Mouse (Mus musculus) brain, embryonic 18.5 days (tissue): ENCODE measurements around the gene Cdh10.

Experiments
- DNase-seq: peaks from one replicate; pipeline ENCODE4 v3.0.0-alpha.2; 2012; ENCODE audit warnings: low read depth, low spot score

Cdh10 gene

DNA sequence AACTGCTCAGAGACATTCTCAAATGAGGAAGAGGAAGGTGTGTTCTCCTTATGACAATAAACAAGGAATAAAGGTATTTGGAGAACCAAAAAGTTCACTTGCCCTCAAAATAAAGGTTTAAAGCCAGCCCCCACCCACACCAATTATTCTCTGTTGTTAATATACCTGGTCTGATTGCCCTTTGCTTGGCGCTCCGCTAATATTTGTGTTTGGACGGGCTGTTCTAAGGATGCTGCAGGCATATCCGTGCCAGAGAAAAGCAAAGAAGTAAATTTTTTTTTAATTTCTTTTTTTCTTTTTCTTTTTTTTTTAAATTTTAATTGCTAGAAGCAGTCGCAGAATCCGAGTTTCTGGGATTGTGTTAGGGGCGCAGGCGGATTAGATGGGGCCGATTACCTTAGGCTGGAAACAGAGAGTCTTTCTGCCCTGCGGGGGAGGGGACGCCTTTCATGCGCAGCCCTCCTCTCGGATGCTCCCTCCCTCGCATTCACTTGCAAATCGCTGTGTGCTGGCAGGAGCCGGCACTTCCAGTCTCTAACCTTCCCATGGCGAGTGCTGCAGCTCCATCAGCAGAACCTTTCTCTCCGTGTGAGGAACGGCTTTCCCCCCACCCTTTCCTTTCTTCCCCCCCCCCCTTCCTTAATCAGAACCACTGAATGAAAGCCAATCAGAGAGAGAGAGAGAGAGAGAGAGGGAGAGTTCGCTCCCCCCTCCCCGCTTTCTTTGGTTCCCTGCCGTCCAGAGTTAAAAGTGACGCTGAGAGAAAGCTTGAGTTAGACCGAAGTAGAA lies at the start of gene Cdh10:
TSS of gene Cdh10 (plus strand) at position 763 of the 789 bp plus-strand sequence.
- DNase-seq = peak; percentile 77

DNA sequence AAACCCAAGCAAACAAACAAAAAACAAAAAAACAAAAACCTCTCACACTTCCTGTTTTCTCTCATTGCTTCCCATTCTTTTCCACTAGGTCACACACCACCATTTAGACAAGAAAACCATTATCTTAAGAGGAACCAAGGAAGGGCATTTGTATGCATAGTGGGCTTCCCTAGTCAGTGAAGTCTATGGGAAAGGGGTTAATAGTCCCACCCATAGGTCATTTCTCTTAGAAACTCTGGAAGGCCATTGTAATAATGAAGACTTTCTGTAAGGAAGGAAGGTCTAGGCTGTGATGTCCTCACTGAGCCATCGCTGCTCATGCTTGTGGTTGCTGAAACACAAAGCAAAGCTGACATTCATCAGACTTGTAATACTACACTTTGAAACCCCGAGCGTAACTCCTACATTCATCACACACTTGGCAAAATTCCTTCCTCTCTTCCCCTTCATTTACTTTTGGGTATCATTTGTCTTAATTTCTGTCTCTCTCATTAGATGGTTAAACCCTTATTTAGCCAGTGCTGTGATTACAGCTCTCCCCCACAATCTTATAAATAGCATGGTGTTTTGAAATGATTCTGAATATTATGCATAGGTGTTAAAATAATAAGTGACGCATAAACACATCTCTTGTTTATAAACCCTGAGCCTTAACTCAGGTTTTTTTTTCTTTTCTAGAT lies 9.5 kb upstream of the Cdh10 start:
- DNase-seq = no peak

DNA sequence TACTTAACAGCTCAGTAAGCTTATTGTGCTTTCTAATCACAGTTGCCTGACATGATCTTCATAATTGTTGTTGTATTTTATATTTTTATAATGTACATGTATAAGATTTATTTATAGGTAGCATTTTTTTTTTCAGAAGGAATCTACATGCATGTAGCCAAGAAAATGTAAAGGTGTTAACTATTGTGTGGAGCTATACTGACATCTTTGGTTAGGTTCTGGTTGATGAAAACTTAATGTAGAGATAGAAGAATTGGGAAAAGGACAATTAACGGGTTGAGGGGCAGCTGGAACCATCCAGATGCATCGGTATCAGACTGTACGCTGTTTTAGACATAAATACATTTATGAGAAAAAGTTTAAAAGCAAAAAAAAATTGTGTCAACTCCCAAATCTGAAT lies 1.0 kb upstream of the Cdh10 start:
- DNase-seq = no peak

DNA sequence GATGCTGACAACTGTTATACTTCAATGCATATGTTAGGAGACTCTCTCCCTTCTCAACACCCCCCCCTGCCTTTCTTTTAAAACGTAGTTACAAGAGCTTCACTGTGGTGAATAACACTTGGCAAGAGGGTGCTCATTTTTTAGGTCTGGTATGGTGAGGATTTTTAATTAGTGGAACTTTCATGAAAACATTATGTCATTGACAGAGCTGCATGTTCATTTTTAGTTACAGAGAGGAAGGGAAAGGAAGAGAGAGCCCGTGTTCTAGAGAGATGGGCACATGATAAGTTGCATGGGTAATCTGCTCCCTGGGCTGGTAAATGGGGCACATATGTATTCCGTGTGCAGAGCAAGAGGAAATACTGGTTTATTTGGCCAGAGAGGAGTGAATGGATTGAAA lies 1.5 kb downstream of the Cdh10 start:
- peak; percentile 62 for DNase-seq

DNA sequence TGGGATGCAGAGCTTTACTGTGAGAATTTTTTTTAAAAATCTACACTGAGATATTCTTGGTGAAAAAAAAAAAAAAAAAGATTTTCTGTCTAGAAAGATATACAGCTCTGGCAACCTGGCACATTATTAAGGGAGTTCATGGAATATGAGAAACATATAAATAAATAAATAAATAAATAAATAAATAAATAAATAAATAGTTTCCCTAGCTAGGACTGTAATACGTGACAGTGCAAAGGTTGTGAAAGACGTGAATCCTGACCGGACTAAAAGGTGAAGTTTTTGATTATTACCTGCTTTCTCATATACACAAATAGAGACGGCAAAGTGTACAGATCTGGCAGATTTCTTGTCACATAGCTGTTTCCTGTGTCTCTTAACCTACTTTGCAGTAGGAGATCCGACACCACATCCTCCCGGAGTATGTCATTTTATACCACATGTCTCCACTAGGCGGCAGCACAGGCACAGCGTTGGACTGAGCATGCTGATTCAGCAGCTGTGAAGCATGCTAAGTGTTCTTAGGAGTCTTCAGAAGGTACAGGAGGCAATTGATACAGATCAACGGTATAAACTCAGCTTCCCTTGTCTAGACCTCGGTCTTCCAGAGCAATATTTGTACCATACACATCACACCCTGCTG lies 2.5 kb downstream of the Cdh10 start:
- peak; percentile 80 for DNase-seq

DNA sequence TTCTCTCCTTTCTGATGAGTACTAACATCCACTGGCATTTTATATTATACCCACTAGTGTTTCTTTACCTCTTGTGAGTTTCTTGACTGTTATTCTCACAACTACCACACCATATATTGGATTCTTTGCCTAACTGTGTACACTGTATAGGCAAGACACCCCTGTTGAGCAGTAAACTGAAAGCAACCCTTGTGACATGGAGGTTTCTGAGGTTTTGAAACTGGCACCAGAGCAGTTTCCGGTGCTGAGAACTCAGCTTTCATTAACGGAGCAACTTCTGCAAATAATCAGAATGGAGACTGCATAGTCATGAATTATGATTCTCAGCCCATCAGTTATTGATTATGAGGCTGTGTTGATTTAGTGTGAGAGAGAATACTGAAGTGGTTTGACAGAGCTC lies 4.7 kb downstream of the Cdh10 start:
- no peak for DNase-seq

DNA sequence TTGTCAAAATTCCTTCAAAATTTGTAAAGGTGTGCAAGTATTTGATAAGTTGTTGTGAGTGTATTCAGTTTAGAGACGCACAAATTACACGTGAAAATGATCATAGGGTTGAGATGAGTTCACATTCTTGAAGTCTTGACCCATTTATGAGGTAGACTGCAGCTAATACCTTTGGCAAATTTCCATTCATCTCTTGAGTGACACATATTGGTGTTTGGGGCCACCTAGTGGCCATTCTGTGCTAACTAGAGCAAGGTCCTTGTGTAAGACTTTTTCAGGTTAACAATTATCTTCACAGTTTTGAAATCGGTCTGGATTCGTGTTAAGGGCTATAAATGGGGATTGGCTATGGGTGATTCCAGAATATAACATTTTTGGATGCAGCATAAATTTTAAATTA lies 13.5 kb downstream of the Cdh10 start:
- DNase-seq = no peak

DNA sequence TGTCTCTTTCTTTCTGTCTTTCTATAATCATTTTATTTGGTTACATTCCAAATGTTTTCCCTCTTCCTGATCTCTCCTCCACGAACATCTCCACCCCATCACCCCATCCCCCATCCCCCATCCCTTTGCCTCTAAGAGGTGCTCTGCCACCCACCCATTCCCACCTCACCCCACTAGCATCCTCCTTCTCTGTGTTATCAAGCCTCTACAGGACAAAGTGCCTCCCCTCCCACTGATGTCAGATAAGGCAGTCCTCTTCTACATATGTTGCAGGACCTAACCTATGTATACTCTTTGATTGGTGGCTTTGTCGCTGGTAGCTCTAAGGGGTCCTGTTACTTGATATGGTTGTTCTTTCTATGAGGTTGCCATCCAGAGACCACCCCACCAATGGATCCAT lies 23.0 kb downstream of the Cdh10 start:
- DNase-seq = no peak

DNA sequence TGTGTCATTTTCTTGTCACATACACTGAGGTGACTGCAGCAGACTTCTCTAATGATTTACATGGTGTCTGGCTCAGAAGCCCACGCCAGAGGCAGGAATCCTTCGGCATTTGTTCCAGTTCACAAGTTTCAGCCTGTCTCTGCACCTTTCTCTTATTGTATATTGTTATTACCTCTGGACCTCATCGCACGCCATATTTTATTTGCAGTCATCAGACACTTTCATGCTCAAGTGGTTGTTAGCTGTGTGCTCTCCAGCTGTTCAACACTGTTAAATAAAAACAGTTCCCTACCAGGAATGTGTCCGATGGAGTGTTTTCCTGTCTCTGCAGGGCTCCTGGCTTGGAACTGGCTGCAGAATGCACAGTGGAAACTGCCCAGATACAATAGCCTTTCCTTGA lies 26.1 kb downstream of the Cdh10 start:
- no peak for DNase-seq

DNA sequence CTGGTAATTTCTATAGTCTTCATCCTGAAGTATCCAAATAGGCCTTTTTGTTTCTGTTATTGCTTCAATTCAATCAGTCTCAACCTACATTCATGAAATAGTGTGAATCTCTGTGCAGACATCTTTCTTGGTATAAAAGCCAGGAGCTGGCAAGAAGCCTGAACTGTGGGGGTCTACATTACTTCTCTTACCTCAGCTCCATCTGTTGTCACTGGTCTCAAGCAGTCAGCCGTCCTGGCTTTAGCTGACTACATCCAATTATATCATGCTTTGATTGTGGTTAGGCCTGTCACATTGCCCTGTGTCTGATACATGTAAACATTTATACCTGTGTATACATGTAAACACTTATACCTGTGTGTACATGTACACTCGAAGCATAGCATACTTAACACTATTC lies 31.8 kb downstream of the Cdh10 start:
- DNase-seq = no peak

DNA sequence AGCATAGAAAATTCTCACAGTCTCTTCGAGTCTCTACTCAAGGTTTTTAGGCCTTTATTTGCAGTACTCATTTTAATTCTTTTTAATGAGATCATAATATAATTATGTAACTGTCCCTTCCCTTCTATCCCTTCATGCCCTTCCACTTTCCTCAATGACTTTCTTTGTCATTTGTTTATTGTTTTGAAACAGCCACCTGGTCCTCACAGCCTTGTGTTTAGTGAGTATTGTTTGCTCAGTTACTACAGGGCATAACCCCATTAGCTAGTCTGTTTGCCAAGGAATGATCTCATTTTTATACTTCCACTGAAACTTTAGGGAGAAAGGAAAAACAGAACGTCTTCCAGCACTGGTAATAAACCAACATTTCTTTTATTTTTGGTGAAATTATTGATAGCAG lies 39.4 kb downstream of the Cdh10 start:
- DNase-seq = no peak

DNA sequence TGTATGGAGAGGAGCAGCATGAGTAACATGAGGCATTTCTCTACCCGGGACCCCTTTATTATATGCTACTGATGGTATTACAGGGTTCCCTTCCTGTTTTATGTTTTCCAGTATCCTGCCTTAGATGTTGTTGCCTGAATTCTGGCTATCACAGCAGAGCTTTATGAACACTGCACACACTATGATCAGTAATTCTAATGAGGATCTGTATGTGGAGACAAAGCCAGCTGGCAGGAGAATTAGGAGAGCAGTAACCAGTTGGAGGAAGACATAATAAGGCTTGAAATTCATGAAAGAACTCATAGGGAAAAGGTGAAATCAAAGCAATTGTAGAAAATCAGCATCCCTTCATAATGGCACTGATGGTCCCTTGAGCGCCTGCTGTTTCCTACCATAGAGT lies 51.1 kb downstream of the Cdh10 start:
- no peak for DNase-seq

DNA sequence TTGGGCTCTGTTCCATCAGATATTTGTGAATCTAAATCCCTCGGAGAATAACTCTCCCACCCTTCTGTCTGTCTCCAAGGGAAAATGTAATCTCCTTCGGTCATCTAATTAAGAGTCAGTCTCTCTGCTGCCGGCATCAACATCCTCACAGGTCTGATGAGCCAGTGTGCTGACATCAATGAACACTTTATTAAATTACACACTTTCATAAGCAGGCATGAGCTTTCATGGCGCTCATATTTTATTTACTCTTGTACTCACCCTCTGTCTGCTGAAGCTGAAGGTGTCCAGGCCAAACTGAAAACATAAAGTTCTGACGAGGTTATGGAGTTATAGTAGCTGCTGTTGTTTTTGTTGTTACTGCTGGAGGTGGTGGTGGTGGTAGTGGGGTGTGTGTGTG lies 62.7 kb downstream of the Cdh10 start:
- no peak for DNase-seq

DNA sequence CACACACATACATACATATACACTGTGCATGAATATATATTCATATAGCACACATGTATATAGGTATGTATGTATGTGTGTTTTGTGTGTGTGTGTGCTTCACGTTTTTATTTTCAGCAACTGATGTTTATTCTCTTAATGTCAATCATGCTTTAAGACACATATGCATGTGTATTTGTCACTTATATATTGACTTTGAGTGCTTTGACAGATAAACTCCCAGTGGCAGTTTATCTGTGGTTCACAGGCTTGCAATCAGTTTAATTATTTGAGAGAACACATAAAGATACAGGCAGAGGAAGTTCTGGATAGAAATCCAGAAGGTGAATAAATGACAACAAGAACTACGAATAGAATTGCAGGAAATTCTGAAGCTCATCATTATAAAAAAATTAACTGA lies 67.9 kb downstream of the Cdh10 start:
- DNase-seq = no peak

DNA sequence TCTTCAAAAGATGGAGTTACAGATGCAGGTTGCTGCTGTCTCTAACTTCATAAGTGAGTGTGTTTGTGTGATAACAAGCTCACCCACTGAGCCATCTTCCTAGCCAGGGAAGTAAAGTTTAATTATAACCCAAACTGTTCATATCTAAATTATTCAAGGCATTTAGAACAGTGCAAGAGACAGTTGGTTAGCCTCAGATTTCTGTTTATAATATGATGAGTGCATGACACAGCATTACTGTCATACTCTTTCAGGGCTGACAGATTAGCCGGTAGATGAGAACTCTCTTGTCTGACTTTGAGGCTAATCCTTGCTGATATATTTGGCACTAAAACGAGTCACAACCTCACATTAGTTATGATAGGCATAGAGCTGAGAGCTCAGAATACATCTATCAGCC lies 70.2 kb downstream of the Cdh10 start:
- DNase-seq = no peak

DNA sequence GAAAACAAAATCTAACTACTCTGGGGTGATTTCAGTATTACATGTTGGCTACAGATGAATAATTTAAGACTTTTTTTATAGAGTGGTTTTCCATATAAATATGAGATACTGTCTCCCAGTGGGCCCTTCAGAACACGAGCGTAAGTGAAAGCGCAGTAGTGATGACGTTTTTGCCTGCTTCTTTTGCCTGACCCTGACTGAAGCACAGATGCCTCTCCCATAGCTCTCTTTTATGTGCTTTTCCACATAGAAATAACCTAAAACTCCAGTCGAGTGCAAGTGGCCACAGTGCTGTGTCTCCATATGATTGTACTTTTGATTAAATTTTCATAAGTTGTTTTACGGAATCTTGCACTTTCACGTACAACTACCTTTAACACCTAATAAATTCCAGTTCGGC lies 71.6 kb downstream of the Cdh10 start:
- DNase-seq = no peak

DNA sequence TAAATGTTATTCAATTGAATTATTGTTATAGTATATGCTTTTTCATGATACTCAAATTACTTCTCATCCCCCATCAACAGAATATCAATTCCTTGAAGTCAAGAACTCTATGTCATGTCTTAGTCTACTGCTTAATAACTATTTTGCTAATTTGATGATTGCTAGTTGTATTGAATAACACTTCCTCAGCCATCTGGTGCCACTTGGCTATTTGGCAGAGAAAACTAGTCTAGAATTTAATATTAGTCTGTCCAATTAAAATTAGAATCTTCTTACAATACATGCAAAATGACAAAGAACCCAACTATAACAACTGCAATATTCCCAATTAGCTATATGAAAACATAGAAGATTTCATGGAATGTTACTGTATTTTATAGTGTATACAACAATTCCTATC lies 82.0 kb downstream of the Cdh10 start:
- no peak for DNase-seq

DNA sequence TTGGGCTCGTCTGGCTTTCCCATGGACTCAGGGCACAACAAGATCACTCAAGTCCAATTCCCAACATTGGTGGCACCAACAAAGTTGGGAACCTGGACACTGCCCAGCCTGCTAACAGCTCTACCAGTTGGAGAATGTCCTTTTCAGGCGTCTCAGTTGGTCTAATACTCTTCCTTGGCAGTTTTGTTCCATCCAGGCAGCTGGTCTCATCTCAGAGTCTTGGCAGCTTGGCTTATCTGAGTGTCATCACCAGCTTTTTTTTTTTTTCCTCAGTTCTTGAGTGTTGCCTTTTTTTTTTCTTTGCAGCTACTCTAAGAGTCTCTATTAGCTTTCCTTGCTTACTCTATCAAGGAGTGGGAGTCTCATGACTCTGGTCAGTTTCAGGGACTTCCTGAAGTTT lies 85.4 kb downstream of the Cdh10 start:
- DNase-seq = no peak

DNA sequence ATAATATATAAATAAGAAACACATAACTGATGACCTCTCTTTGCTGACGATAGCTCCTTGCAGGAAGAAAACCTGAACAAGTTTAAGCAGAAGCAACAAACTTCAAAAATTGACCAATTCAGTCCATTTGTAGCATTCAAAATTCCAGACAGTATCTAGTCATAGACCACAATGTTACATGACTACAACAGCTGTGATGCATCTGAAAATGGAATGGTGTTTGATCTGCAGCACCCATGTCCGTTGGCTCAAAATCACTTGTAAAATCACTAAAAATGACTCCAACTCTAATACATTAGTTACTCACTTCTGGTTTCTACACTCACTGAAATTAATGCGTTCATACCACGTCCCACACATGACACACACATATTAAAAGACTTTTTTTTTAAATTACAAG lies 91.9 kb downstream of the Cdh10 start:
- DNase-seq = no peak

DNA sequence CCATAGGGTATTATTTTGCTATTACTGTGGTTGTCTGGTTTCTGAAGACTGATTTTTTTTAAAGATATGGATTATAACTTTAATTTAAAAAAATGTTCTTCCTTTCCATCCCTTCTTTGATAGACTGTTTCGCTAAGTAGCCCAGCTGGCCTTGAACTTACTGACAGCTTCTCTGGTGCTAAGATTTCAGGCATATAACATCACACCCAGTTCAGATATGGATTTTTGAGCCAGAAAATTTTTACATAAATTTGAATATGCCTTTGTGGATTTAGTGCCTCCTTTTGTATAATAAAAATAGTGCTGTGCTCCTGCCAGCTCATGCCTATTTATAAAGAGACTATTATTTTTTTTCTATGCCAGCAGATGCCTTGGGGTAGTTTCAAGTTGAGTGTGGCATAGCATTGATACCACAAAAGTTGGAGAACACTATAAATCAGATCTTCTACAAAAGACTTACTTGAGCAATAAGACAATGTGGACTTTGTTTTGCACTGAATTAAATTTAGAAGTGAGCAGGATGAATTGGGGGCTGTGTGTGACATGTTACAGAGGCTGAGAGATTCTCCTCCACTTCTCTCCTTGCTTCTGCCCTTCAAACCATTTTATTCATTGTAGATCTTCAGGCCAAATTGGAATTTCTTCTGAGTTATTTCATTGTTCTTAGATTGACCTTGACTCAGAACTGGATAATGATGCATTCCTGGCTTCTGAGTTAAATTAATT lies 106.8 kb downstream of the Cdh10 start:
- peak; percentile 57 for DNase-seq

DNA sequence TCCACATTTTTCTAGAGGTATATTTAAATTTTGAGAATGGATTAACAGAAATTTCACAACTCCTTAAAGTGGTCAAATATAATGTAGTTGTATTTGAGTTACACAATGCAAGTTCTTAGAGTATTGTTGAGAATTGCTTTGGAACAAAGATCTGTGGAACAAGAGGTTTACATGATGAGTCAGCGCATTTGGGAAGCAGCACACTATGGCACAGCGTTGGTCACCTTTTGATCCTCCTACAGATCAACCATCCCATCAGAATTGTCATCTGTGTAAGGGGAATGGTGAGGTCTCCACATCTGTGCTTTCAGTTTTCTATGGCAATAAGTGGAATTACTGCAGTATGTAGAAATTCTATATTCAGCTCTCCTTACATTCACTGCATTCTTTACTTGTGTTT lies 108.2 kb downstream of the Cdh10 start:
- no peak for DNase-seq

DNA sequence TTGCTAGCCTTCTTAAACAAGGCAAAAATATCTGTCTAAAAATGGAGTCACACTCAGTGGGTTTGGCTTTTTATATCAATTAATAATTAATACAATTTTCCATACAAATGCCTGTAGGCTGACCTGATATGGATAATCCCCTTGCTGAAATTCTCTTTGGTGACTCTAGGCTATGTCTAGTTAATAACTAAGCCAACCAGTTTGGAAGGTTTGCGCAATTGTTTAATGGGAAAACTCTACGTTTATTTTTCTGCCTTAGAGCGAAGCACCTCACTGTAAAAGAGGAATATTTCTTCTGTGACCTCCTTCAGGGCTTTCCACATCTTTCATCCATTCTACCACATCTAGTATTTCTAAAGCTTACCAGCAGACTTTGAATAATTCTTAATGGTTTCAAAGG lies 133.5 kb downstream of the Cdh10 start:
- no peak for DNase-seq
